Mouse (Mus musculus): Measurements from ENCODE around the gene Scd4.
A peak's percentile ranks its signal among the peaks of the same experiment; 100 is the strongest.

Gene Scd4

DNA sequence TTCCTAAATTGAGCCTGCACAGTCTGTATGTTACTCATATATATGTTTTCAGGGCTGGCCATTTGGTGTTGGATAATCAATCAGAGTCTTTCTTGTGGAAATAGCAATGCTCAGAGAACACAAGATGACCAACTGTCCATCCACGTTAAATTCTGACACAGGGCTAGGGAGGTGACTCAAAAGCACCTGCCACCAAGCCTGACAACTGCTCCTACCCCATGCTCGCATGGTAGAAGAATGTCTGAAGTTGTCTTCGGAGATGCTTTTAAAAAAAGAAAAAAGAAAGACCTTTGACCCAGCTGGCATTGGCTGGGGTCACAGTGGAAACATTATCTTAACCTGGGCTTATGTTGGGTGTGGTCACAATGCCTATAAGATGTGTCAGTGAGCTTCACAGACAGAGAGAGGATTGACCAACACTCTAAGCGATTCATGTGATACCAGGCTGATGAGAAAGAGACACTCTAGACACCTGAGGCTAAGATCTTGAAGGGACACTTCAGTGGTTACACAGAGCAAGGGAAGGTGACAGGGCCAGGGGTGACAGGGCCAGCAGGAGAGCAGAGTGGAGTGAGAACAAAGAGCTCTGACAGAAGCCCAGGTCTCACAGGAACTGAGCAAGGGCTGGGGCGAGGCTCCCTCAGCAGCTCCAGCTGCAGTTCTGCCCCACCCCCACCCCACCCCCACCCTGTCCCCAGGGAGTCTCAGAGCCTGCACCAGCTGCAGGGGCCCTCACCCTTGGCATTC lies 44.9 kb downstream of the Scd4 start:
- DNase-seq (ENCODE audit: low spot score in 2 of 2): no peak

DNA sequence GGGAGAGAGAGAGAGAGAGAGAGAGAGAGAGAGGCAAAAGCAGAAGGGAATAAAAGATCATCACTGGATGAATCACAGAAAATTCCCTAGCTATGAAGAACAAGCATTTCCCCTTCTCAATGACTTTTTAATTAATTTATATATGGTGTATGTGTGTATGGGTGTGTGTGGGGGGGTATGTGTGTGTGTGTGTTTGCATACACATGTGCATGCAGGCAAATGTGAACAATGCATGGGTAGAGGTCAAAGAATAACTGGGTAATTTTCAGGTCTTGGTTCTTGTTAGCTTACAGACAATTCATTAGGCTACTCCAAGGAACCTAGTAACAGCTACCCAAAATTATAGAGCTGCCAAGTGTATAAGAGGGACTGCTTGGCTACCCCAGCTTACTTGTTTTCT lies 46.2 kb downstream of the Scd4 start:
- no peak for DNase-seq (ENCODE audit: low spot score in 2 of 2)

DNA sequence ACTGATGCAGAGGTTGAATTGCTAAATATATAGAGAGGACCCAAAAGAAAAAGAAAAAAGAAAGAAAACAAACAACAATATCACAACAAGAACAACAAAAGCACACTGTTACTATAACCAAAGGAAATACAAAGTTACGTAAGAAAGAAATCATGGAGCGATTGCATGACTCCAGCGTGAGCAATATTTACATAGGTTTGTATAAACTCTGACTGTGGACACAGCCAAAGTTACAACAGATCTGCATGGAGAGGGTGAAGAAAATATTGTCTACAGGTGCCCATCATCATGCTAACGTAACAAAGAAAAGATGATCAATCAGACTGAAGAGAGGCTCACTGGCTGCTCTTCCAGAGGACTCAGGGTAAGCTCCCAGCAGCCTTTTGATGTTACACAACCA lies 47.2 kb downstream of the Scd4 start:
- DNase-seq (ENCODE audit: low spot score in 2 of 2): no peak

- no peak for DNase-seq (ENCODE audit: low spot score in 2 of 2)
Observed at GRCm38 (mm10) chr19:44382682-44383321, 49.9 kb downstream of the Scd4 start.

GRCm38 (mm10) chr19:44385887-44386498 lies 53.1 kb downstream of the Scd4 start:
- no peak for DNase-seq (ENCODE audit: low spot score in 2 of 2)

- no peak for DNase-seq (ENCODE audit: low spot score in 2 of 2)
Observed at GRCm38 (mm10) chr19:44387089-44387671, 54.3 kb downstream of the Scd4 start.

DNA sequence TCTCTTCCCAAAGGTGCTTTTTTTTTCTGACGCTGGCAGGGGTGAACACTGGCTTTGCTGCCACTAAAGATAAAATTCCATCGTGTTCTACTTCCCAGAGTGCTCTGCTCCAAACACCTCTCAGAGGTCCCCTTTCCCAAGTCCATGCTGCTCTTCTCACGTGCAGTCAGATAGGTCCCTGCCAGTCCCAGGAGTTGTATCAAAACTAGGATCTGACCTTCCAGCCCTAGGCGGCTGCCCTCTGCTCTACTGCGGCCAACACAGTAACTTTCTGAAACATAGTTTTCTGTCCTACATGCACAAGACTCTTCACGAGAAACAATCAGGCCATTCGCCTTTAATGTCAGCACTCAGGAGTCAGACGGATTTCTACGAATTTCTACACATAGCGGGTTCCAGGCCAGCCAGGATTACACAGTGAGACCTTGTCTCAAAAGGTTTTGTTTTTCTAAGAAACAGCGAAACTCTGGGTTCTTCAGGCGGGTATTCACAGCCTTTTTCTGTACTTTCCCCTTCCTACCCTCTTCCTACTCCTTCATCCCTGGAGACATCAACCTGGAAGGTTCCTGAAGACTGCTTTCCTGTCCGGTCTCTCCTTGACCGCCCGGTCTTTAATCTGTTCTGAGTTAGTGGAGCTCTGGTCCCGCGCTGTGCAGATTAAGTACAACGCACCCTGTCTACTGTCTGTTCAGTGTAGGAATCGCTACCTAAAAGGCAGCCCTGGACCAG lies 55.0 kb downstream of the Scd4 start:
- DNase-seq (ENCODE audit: low spot score in 2 of 2): no peak

DNA sequence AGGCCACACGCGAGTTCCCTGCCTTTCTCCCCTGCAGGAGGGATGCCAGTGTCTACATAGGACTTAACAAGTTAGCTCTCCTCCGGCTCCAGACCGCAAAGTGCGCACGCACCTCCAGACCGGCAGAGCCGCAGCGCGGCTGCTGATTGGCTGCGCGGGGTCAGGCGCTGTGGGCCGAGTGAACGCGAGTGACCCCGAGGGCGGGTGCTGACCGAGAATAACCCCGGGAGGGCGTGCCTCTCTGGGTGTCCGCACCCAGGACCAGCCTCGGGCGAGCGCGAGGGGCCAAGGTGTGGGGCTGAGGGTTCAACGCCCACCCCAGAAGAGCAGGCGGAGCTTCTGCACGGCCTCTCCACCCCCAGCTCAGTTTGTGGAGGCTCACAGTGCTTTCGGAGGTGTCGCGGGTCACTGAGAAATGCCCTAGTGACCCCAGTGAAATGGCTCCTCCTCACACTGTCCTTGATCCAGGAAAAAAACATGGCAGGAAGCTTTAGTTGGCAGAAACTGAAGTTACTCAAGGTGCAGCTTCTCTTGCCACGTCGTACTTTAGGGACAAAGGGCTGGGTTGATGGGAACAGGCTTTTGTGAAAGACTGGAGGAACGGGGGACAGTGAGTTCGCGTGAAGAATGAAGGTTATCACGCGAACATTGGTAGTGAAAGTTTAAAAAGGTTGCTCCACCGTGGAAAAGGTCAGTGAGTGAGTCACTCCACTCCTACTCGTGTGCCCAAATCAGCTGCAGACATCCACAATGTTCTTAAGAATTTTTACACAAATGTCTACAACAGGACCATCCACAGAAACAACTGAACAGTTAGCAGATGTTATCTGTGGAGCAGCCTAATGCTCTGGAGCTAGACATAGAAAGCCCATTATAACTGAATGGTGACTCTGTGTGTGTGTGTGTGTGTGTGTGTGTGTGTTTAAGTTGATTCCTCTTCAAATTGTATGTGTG lies 55.9 kb downstream of the Scd4 start:
- peak; percentile 84 to 85 for DNase-seq (ENCODE audit: low spot score in 2 of 2)

DNA sequence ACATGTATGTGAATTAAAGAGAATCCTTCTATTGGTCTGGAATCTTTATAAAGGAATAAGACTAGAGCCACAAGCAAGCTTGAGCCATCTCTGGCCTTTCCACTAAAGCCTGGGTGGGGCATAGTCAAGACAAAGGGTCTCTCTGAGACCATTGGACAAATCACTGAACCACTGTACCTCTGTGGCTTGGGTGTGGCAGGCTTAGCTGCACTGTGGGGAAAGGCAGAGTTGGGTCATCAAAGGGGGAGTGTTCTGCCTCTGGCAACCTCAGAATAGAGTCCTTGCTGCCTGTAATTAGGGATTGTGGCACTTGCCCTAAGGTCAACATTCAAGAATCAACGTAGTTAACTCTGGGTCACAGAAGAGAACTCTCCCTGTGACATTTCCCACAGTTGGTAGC lies 56.6 kb downstream of the Scd4 start:
- DNase-seq (ENCODE audit: low spot score in 2 of 2): no peak

- DNase-seq (ENCODE audit: low spot score in 2 of 2): no peak
Observed at GRCm38 (mm10) chr19:44391856-44392255, 59.0 kb downstream of the Scd4 start.

- DNase-seq (ENCODE audit: low spot score in 2 of 2): no peak
Observed at GRCm38 (mm10) chr19:44392339-44393009, 59.6 kb downstream of the Scd4 start.

DNA sequence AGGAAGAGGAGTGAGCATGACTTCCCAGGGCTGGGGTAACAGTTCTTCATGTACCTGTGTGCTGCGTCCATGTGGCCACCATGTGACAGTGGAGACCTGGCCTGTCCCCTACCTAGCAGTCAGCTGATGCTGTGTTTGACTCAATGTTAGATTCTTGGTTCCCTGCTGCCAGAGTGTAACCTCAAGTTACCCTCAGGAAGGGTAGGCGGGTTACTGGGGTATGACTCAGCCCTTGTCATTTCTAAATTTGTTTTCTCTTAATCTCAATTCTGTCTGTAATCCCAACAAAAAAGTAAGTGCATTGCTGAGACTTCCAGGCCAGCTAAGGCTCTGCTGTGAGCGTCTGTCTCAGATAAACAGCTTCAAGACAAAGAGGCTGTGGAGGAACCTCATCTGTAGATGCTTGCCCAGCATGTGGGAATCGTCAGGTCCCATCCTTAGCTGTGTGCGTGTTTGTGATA lies 61.1 kb downstream of the Scd4 start:
- no peak for DNase-seq (ENCODE audit: low spot score in 2 of 2)

DNA sequence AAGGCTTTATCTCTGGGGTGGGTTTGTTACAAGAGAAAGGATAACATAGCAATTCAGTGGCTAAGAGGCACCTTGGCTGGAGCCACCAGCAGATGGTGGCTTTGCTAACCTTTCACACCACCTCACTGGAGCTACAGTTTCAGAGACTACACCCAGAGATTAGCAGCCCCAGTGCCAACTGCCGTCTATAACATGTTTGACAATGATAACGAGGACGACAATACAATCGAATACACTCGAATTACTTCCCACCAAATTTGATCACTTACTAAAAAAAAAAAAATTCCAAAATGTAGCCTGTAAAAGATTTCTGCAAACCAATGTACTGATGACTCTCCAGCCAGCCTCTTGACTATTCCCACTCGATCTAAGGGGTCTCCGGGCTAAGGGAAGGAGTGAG lies 62.1 kb downstream of the Scd4 start:
- no peak for DNase-seq (ENCODE audit: low spot score in 2 of 2)

All from frontal cortex, postnatal 14 days (tissue).